Mouse (Mus musculus): ENCODE measurements around the gene Tmem108.

The Tmem108 gene

DNA sequence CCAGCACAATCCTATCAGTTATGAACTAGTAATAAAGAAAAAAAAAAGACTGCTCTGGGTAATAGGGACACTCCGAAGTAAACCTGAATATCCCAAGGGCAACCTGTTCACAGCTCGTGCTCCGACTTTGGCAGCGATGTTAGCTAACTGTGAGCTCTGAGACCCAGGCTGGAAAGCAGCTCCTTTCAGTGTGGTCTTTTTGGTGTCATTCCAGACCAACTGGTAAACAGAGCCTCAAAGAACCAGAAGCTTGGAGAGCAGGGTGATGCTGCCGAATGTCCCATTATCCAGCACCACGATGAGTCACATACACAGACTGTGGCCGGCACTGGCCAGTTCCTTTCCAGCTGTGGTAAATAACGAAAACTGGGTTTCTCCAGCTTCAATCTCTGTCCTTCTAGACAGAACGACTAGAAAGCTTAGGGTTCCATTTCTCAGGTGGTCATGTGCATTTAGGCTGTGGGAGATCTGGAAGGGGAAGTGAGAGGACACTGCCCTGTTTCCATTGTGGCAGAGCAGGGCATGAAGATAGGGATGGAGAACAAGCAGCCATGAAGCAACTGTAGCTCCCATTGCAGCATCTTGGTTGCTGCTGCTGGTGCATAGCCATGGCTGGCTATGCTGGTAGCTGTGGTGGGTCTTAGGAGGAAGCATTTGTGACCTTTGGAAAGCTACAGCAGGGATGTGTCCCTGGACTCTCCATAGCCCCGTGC is 179.2 kb downstream of the Tmem108 start:
- DNase-seq (ENCODE audit: low read depth): no peak

- DNase-seq (ENCODE audit: low read depth): no peak
These were observed 181.0 kb downstream of the Tmem108 start for GRCm38 (mm10) chr9:103580621-103581020.

- no peak for DNase-seq (ENCODE audit: low read depth)
These were observed 181.5 kb downstream of the Tmem108 start for GRCm38 (mm10) chr9:103580186-103580585.

GRCm38 (mm10) chr9:103579411-103580026 is 182.1 kb downstream of the Tmem108 start:
- DNase-seq (ENCODE audit: low read depth): no peak

DNA sequence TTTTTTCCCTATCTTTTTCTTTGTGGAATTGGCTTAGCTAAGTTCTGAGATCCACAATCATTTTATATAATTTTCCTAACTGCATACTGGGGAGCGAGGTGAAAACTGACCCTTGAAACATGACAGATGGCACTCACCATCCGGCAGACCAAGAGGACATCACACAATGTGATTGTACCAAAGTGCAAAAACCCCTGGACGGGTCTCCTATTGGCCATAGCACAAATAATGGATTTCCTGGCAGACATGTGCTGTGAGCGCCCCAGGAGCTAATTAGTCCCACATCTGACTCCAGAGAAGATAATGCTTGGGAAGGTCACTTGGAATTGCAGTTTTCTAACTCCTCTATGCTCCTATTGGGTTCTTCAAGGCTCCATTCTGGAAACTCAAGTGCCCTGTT is 183.9 kb downstream of the Tmem108 start:
- DNase-seq (ENCODE audit: low read depth): no peak

GRCm38 (mm10) chr9:103577181-103577580 is 184.5 kb downstream of the Tmem108 start:
- DNase-seq (ENCODE audit: low read depth): no peak

DNA sequence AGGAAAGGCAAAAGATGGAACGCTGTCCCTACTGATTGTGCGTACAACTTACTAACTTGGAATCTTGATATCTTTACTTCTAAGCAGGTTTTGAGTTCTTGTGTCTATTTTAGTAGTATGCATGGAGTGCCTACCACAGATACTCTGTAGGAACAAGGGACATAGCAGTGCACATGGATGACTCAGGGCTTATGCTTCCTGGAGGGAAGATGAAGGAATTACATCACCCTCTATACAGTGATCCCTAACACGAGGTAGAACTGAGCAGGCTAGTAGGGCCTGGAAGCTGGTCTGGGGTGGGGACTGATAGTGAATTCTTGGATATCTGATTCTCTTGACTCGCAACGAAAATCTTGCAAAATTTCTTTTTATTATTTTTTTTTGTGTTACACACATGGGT is 185.7 kb downstream of the Tmem108 start:
- DNase-seq (ENCODE audit: low read depth): no peak

DNA sequence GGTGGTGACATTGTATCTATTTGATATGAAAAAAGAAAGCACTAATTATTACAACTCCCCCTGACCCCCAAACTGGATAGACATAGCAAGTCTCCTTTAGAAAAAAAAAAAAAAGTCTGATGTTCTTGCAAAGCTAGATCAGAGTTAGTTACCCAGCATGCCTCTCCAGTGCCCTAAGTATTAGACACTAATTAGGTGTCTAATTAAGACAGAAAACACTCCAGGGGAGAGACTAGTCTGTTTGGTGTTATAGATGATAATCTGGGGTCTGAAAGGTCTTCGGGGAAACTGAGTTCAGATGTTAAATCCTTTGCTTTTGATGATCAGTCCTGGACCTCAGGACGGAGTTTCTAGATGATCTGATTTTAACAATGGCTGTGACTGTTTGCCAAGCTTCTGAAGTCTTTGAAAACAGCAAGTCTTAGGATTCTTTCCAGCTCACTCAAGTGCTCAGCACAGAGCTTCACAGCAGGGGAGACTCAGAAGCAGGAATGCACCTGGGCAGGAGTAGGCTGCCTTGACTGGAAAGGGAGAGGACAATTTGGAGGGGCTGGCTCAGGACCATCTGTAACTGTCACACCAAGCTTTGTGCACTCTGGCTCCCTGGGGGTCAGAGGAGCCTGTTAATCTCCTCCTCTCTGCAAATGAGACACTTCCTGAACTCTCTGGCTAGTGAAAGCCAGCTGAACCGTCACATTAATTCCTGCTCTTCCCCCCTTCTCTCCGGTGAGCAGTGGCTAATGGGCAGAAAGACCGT is 187.5 kb downstream of the Tmem108 start:
- DNase-seq (ENCODE audit: low read depth): no peak

- no peak for DNase-seq (ENCODE audit: low read depth)
These were observed 191.4 kb downstream of the Tmem108 start for GRCm38 (mm10) chr9:103570158-103570741.

- DNase-seq (ENCODE audit: low read depth): no peak
These were observed 192.7 kb downstream of the Tmem108 start for GRCm38 (mm10) chr9:103568983-103569382.

GRCm38 (mm10) chr9:103565186-103565585 is 196.5 kb downstream of the Tmem108 start:
- no peak for DNase-seq (ENCODE audit: low read depth)

DNA sequence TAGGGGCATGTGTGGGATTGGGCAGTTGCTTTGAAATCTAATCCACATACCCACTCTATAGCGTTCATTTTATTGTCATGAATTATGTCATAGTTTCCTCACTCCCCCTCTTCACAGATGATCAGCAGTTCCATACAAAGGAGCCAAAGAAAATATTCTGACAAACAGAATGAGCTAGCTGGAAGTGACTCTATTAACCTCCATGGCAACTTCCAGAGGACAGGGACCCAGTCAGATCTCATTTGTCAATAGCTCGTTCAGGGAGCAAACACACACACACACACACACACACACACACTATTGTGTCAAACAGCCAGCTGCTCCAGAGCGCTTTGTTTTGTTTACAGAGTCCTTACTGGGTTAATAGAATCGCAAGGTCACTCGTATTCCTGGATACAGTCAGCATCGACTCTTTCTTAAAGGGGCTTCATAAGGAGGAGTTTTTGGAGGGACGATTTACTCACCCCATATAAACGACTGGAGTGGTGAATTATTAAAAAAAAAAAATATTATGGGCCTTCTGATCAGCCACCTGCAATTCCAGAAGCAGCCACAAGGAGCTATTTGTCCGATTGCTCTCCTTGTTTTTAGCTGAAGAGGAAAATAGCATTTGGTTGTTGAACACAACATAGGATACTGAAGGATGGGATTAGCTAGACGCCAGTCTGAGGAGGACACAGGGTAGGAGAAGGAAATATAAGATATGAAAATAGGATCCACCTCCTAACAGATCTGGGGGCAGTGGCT is 197.6 kb downstream of the Tmem108 start:
- peak; percentile 18 for DNase-seq (ENCODE audit: low read depth)

GRCm38 (mm10) chr9:103562063-103562462 is 199.6 kb downstream of the Tmem108 start:
- no peak for DNase-seq (ENCODE audit: low read depth)

GRCm38 (mm10) chr9:103558741-103559140 is 202.9 kb downstream of the Tmem108 start:
- DNase-seq (ENCODE audit: low read depth): no peak

- DNase-seq (ENCODE audit: low read depth): no peak
These were observed 203.4 kb downstream of the Tmem108 start for GRCm38 (mm10) chr9:103558240-103558639.

GRCm38 (mm10) chr9:103557085-103557484 is 204.6 kb downstream of the Tmem108 start:
- no peak for DNase-seq (ENCODE audit: low read depth)

DNA sequence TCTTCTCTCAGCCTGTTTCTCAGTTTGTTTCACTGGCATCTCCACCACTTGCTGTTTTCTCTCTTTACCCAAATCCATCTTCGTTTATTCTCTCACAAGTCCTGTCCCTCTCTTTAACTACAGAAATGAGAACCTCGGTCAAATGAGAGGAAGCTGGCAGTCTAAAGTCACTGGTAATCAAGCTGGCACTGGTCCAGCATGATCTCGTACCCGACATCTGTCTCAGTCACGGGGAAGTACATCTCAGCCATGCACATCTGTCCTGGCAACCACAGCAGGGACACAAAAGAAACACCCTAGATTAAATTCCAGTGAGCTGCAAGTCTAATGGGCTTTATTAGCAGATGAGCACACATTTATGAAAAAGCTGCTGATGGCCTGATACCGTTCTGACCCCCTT is 206.3 kb downstream of the Tmem108 start:
- no peak for DNase-seq (ENCODE audit: low read depth)

DNA sequence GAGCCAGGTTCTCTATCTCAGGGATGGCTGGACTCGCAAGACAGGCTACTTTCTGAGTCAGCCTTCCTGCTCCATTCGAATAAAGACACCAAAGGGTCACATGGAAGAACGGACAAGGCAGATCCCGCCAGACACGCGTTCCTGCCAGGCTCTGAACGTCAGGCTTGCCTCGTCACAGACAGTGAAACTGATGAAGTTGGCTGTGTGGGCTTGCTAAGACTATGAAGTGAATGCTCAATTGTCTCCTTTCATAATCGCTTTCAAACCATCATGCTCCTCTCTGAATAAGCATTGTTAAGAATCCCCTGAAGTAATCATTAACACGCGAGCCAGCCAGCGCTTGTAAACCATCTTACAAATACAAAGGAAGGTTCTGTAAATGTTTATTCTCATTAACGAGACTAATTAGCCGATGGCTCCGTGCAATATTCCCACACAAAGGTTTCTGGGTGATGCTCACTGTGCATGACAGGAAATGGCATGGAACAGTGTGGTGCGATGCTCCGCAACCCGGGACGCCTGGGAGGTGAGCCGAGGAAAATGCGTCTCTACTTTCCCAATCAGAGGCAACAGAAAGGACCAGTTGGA is 210.9 kb downstream of the Tmem108 start:
- DNase-seq (ENCODE audit: low read depth): no peak

GRCm38 (mm10) chr9:103549178-103549577 is 212.5 kb downstream of the Tmem108 start:
- no peak for DNase-seq (ENCODE audit: low read depth)

- no peak for DNase-seq (ENCODE audit: low read depth)
These were observed 213.0 kb downstream of the Tmem108 start for GRCm38 (mm10) chr9:103548606-103549005.
